Mouse (Mus musculus) erythroblast, embryonic 14.5 days (primary cell): Measurements from ENCODE around the gene Cdc20.

Experiments
- GATA1 ChIP-seq: IDR thresholded peaks from 2 replicates; pipeline ENCODE4 v1.6.1; 2012; ENCODE audit warnings: low read length, inconsistent platforms, mixed read lengths
- TAL1 ChIP-seq: IDR thresholded peaks from 3 replicates; pipeline ENCODE4 v1.6.1; 2012; ENCODE audit warnings: low read length, inconsistent platforms, mixed read lengths

DNA sequence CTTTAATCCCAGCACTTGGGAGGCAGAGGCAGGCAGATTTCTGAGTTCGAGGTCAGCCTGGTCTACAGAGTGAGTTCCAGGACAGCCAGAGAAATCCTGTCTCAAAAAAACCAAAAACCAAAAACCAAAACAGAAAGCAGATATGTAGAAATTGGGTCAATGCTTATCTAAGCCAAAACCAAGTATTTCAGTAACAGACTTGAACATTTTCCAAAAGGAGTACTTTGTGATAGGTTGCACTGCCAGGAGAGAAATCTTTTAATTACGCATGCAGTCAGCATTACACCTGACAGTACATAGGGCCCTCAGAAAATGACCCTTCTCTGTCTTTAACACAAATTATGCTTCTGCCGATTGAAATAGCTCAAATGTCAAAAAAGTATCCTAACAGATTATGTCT lies 35.7 kb downstream of the Cdc20 start:
- no peak for TF ChIP-seq GATA1
- no peak for TF ChIP-seq TAL1
